Mouse (Mus musculus): ENCODE data around the gene Slc17a2.
A peak's percentile ranks its signal among the peaks of the same experiment; 100 is the strongest.

DNA sequence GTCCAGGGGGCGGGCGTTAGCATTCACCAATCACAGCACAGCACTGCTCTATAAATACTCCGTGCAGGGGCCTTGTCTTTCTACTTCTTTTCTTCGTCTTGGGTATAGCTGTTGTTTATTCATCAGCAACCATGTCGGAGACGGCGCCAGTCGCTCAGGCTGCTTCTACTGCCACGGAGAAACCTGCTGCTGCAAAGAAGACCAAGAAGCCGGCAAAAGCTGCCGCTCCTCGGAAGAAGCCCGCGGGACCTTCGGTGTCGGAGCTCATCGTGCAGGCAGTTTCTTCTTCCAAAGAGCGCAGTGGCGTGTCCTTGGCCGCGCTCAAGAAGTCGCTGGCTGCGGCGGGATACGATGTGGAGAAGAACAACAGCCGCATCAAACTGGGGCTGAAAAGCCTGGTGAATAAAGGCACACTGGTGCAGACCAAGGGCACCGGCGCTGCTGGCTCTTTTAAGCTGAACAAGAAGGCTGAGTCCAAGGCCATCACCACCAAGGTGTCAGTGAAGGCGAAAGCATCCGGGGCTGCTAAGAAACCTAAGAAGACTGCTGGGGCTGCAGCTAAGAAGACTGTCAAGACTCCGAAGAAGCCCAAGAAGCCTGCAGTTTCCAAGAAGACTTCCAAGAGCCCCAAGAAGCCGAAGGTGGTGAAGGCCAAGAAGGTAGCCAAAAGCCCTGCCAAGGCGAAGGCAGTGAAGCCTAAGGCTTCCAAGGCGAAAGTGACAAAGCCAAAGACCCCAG lies 43.0 kb upstream of the Slc17a2 start, which contains the start of gene Hist1h1a:
- TF ChIP-seq NRF1 (IDR thresholded peaks at IDR 0.05; ENCODE audit: low read depth, low read length) (0 out of 2 replicates have a peak, but pooled peaks have one; percentile 4), POLR2A (IDR thresholded peaks at IDR 0.05; ENCODE audit: low read depth, low read length) (peak; percentile 97), CTCF (conservative IDR thresholded peaks at IDR 0.05 in 1 of 2, IDR thresholded peaks at IDR 0.05 in 1 of 2; ENCODE audit: low read depth in 2 of 2, low read length in 2 of 2) (no peak), MAFK (IDR thresholded peaks at IDR 0.05; ENCODE audit: insufficient replicate concordance, low read length) (no peak), UBTF (IDR thresholded peaks at IDR 0.05; ENCODE audit: low read depth, low read length) (peak; percentile 98), MAX (IDR thresholded peaks at IDR 0.05; ENCODE audit: low read length) (0 out of 2 replicates have a peak, but pooled peaks have one; percentile 8)
